Mouse (Mus musculus): ENCODE results near the gene Galntl5. TPM values are rescaled to one million over a fixed set of nuclear protein-coding genes. Genes with fewer than 3 reads are reported as not detected.
A peak's percentile ranks its signal among the peaks of the same experiment; 100 is the strongest.

Galntl5 gene
- total RNA-seq, 1 experiment, result not detected

- Histone ChIP-seq H3K9me3 (ENCODE audit: control insufficient read depth, insufficient read depth, low read depth, low read length) (no peaks in the 10 kb centered on the region), H3K36me3 (ENCODE audit: control insufficient read depth, insufficient read depth, low read length, poor library complexity, severe bottlenecking) (no peaks in the 10 kb centered on the region), H3K27ac (ENCODE audit: insufficient read depth, low read depth, low read length, poor library complexity, severe bottlenecking) (no peak overlapping the region), H3K4me3 (ENCODE audit: insufficient read depth in 1 of 2, low read depth in 1 of 2, low read length in 2 of 2, poor library complexity in 1 of 2, severe bottlenecking in 1 of 2) (no peak overlapping the region), H3K4me1 (ENCODE audit: control insufficient read depth in 2 of 2, insufficient read depth in 2 of 2, low read length in 2 of 2, poor library complexity in 1 of 2) (no peaks in the 10 kb centered on the region), H3K9ac (ENCODE audit: insufficient read depth, low read depth, low read length, poor library complexity, severe bottlenecking) (no peak overlapping the region)
- in situ Hi-C loops (cut with MboI; ENCODE audit: low sequenced_read_pairs in 2 of 2, unreplicated experiment in 2 of 2), result no loop called here
- no peak for DNase-seq (ENCODE audit: low read depth, low spot score)
- TF ChIP-seq CHD2 (IDR thresholded peaks at IDR 0.05; ENCODE audit: low read depth, low read length) (no peak), MAFK (IDR thresholded peaks at IDR 0.05; ENCODE audit: insufficient read depth, low read depth, low read length) (no peak), ZC3H11A (IDR thresholded peaks at IDR 0.05; ENCODE audit: borderline replicate concordance, low read depth, low read length) (no peak), ZNF384 (IDR thresholded peaks at IDR 0.05; ENCODE audit: low read depth, low read length) (no peak), HCFC1 (IDR thresholded peaks at IDR 0.05; ENCODE audit: borderline replicate concordance, insufficient read depth, low read length) (no peak)
These were observed 1.2 kb upstream of the Galntl5 start for GRCm38 (mm10) chr5:25179936-25180488.

GRCm38 (mm10) chr5:25183595-25183994 is 2.3 kb downstream of the Galntl5 start:
- in situ Hi-C loops (cut with MboI; ENCODE audit: low sequenced_read_pairs in 2 of 2, unreplicated experiment in 2 of 2), result no loop called here
- Histone ChIP-seq H3K9me3 (ENCODE audit: control insufficient read depth, insufficient read depth, low read depth, low read length) (no peaks in the 10 kb centered on the region), H3K27ac (ENCODE audit: insufficient read depth, low read depth, low read length, poor library complexity, severe bottlenecking) (no peak overlapping the region), H3K4me3 (ENCODE audit: insufficient read depth in 1 of 2, low read depth in 1 of 2, low read length in 2 of 2, poor library complexity in 1 of 2, severe bottlenecking in 1 of 2) (no peak overlapping the region), H3K36me3 (ENCODE audit: control insufficient read depth, insufficient read depth, low read length, poor library complexity, severe bottlenecking) (no peaks in the 10 kb centered on the region), H3K4me1 (ENCODE audit: control insufficient read depth in 2 of 2, insufficient read depth in 2 of 2, low read length in 2 of 2, poor library complexity in 1 of 2) (no peaks in the 10 kb centered on the region), H3K9ac (ENCODE audit: insufficient read depth, low read depth, low read length, poor library complexity, severe bottlenecking) (no peak overlapping the region)
- TF ChIP-seq ZC3H11A (IDR thresholded peaks at IDR 0.05; ENCODE audit: borderline replicate concordance, low read depth, low read length) (no peak), CHD2 (IDR thresholded peaks at IDR 0.05; ENCODE audit: low read depth, low read length) (no peak), MAFK (IDR thresholded peaks at IDR 0.05; ENCODE audit: insufficient read depth, low read depth, low read length) (no peak), ZNF384 (IDR thresholded peaks at IDR 0.05; ENCODE audit: low read depth, low read length) (no peak)
- no peak for DNase-seq (ENCODE audit: low read depth, low spot score)

- TF ChIP-seq CHD2 (IDR thresholded peaks at IDR 0.05; ENCODE audit: low read depth, low read length) (no peak), HCFC1 (IDR thresholded peaks at IDR 0.05; ENCODE audit: borderline replicate concordance, insufficient read depth, low read length) (no peak), ZNF384 (IDR thresholded peaks at IDR 0.05; ENCODE audit: low read depth, low read length) (no peak), ZC3H11A (IDR thresholded peaks at IDR 0.05; ENCODE audit: borderline replicate concordance, low read depth, low read length) (no peak), MAFK (IDR thresholded peaks at IDR 0.05; ENCODE audit: insufficient read depth, low read depth, low read length) (no peak)
- H3K9ac ChIP-seq (ENCODE audit: insufficient read depth, low read depth, low read length, poor library complexity, severe bottlenecking), result no peak overlapping the region
- no peaks in the 10 kb centered on the region for H3K4me1 ChIP-seq (ENCODE audit: control insufficient read depth in 2 of 2, insufficient read depth in 2 of 2, low read length in 2 of 2, poor library complexity in 1 of 2)
- no peak overlapping the region for H3K4me3 ChIP-seq (ENCODE audit: insufficient read depth in 1 of 2, low read depth in 1 of 2, low read length in 2 of 2, poor library complexity in 1 of 2, severe bottlenecking in 1 of 2)
- DNase-seq (ENCODE audit: low read depth, low spot score), result no peak
- no peaks in the 10 kb centered on the region for H3K9me3 ChIP-seq (ENCODE audit: control insufficient read depth, insufficient read depth, low read depth, low read length)
- no peaks in the 10 kb centered on the region for H3K36me3 ChIP-seq (ENCODE audit: control insufficient read depth, insufficient read depth, low read length, poor library complexity, severe bottlenecking)
- in situ Hi-C loops (cut with MboI; ENCODE audit: low sequenced_read_pairs in 2 of 2, unreplicated experiment in 2 of 2), result no loop called here
- H3K27ac ChIP-seq (ENCODE audit: insufficient read depth, low read depth, low read length, poor library complexity, severe bottlenecking), result no peak overlapping the region
These were observed 3.3 kb downstream of the Galntl5 start for GRCm38 (mm10) chr5:25184594-25184993.

GRCm38 (mm10) chr5:25187727-25188126 is 6.5 kb downstream of the Galntl5 start:
- no peak for TF ChIP-seq MAFK (IDR thresholded peaks at IDR 0.05; ENCODE audit: insufficient read depth, low read depth, low read length)
- no peak for TF ChIP-seq HCFC1 (IDR thresholded peaks at IDR 0.05; ENCODE audit: borderline replicate concordance, insufficient read depth, low read length)
- no peak for TF ChIP-seq ZNF384 (IDR thresholded peaks at IDR 0.05; ENCODE audit: low read depth, low read length)
- no peak for TF ChIP-seq CHD2 (IDR thresholded peaks at IDR 0.05; ENCODE audit: low read depth, low read length)
- no peak for TF ChIP-seq ZC3H11A (IDR thresholded peaks at IDR 0.05; ENCODE audit: borderline replicate concordance, low read depth, low read length)
- Histone ChIP-seq H3K9me3 (ENCODE audit: control insufficient read depth, insufficient read depth, low read depth, low read length) (no peaks in the 10 kb centered on the region), H3K9ac (ENCODE audit: insufficient read depth, low read depth, low read length, poor library complexity, severe bottlenecking) (no peak overlapping the region), H3K36me3 (ENCODE audit: control insufficient read depth, insufficient read depth, low read length, poor library complexity, severe bottlenecking) (no peaks in the 10 kb centered on the region), H3K27ac (ENCODE audit: insufficient read depth, low read depth, low read length, poor library complexity, severe bottlenecking) (no peak overlapping the region), H3K4me3 (ENCODE audit: insufficient read depth in 1 of 2, low read depth in 1 of 2, low read length in 2 of 2, poor library complexity in 1 of 2, severe bottlenecking in 1 of 2) (no peak overlapping the region), H3K4me1 (ENCODE audit: control insufficient read depth in 2 of 2, insufficient read depth in 2 of 2, low read length in 2 of 2, poor library complexity in 1 of 2) (no peaks in the 10 kb centered on the region)
- in situ Hi-C loops (cut with MboI; ENCODE audit: low sequenced_read_pairs in 2 of 2, unreplicated experiment in 2 of 2), result no loop called here
- DNase-seq (ENCODE audit: low read depth, low spot score), result no peak

GRCm38 (mm10) chr5:25188802-25189201 is 7.5 kb downstream of the Galntl5 start:
- no peak overlapping the region for H3K27ac ChIP-seq (ENCODE audit: insufficient read depth, low read depth, low read length, poor library complexity, severe bottlenecking)
- H3K4me1 ChIP-seq (ENCODE audit: control insufficient read depth in 2 of 2, insufficient read depth in 2 of 2, low read length in 2 of 2, poor library complexity in 1 of 2), result no peaks in the 10 kb centered on the region
- in situ Hi-C loops (cut with MboI; ENCODE audit: low sequenced_read_pairs in 2 of 2, unreplicated experiment in 2 of 2), result no loop called here
- no peaks in the 10 kb centered on the region for H3K9me3 ChIP-seq (ENCODE audit: control insufficient read depth, insufficient read depth, low read depth, low read length)
- TF ChIP-seq ZC3H11A (IDR thresholded peaks at IDR 0.05; ENCODE audit: borderline replicate concordance, low read depth, low read length), result peak; percentile 50; the same call in 1 of the 2 replicates
- no peak for TF ChIP-seq ZNF384 (IDR thresholded peaks at IDR 0.05; ENCODE audit: low read depth, low read length)
- H3K9ac ChIP-seq (ENCODE audit: insufficient read depth, low read depth, low read length, poor library complexity, severe bottlenecking), result no peak overlapping the region
- no peaks in the 10 kb centered on the region for H3K36me3 ChIP-seq (ENCODE audit: control insufficient read depth, insufficient read depth, low read length, poor library complexity, severe bottlenecking)
- no peak overlapping the region for H3K4me3 ChIP-seq (ENCODE audit: insufficient read depth in 1 of 2, low read depth in 1 of 2, low read length in 2 of 2, poor library complexity in 1 of 2, severe bottlenecking in 1 of 2)
- DNase-seq (ENCODE audit: low read depth, low spot score), result no peak

Measured in ES-E14 (cell line).